Mouse (Mus musculus) colon, adult 2 months (tissue): Measurements from ENCODE around the gene Smtn. TPM values are rescaled to one million over a fixed set of nuclear protein-coding genes. Genes with fewer than 3 reads are reported as not detected.

Experiments
- polyA plus RNA-seq: library from polyadenylated mRNA; depleted of rRNA; stranded (reverse); fragments of >200 nt; gene quantifications from 2 replicates; pipeline ENCODE4 v1.2.3, GENCODE M21; 2012; rRNA removed

Gene Smtn
- polyA plus RNA-seq: 119 and 143 TPM in 2 replicates

DNA sequence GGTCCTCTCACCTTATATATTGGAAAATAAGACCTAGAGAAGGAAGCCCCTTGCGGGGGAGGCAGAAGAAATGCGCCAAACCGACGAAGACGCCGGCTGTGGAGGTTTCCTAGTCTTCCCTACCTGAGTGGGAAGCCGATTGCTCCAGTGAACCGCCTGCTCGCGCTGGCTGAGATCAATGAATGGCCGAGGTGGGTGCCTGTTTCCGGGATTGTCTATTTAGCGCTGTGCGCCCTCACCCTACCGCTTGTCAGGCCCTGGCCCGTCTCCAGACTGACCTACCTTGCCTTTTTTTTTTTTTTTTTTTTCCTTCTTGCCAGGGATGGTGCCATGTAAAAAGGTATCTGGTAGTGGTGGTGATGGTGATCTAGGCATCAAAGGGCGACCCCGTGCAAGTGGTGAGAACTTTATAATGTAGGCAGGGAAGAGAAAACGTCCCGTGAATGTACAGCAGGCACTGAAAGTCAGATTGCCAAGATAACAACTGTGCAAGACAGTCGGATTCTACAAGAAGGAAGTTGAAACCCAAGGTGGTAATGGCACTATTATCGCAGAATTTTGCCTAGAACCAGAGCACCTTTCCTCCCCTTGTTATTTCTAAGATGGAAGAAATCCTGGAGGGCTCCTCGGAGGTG is at the start of gene Smtn:
Gene Smtn, minus strand, starts transcription at position 162 of the 635 bp plus-strand sequence.

DNA sequence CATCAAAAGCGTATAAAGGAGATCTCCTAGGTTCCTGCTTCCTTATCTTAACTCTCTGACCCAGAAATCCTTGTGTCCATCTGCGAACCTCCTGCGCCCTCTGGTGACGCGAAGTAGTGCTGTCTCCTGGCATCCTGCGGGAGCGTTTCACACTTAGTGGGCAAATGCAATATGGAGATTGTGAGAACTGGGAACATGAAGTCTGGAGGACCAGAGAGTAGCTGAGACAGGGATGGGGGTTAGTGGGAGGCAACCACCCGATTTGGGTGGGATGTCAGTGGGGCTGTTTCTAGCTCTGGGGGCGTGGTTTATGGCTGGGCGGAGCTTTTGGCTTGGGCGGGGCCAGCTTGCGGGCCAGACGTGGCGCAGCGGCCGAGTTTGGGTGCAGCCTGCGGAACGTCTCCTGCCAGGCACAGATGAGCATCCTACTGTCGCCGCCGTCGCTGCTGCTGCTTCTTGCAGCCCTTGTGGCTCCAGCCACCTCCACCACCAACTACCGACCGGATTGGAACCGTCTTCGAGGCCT is 25.8 kb downstream of the Smtn start, which contains the start of gene Selenom:
Gene Selenom, plus strand, starts transcription at position 156 of the 526 bp plus-strand sequence.

DNA sequence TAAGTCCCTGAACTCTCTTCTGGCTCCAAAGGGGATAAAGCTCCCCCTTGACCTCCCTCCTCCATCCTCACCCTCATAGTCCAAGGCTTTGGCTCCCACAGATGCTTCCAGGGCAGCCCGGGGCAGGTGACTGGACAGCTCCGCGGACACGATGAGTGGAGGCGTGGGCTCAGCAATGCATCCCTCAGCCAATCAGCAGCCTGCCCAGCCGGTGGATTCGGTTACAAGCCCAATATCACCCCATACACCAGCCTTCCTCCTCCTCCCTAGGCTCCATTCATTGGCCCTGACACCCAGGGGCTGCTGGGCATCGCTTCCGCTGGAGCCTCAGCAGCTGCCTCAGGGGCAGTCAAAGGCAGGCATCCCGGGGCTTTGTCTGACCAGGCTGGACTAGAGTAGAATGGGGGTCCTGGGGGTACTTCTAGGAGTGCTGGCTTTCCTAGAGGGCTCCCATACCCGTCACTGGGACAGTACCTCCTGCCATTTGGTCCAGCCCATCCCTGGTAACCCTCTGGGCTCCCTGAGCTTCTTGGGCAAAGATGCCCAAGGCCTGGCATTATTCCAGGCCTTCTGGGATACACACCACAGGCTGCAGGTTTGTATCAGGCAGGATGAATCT is 52.4 kb downstream of the Smtn start, which contains the start of gene Pla2g3:
Gene Pla2g3, plus strand, starts transcription at position 333 of the 619 bp plus-strand sequence.

Other genes with a start within 250 kb of the Smtn start
- gene Pik3ip1, start 210.2 kb downstream of the Smtn start, polyA plus RNA-seq: 11.4 and 15.7 TPM in 2 replicates
- 185 and 197 TPM in 2 replicates for gene Limk2, start 131.4 kb downstream of the Smtn start, polyA plus RNA-seq
- gene Rnf185, start 88.2 kb downstream of the Smtn start, polyA plus RNA-seq: 21.5 and 28.0 TPM in 2 replicates
- gene Pla2g3, start 52.3 kb downstream of the Smtn start, polyA plus RNA-seq: 6.8 and 8.9 TPM in 2 replicates
- gene Inpp5j, start 35.8 kb downstream of the Smtn start, polyA plus RNA-seq: 108 and 115 TPM in 2 replicates
- 521 and 619 TPM in 2 replicates for gene Selenom, start 25.9 kb downstream of the Smtn start, polyA plus RNA-seq
- 5.3 and 6.9 TPM in 2 replicates for gene Morc2a, start 108.6 kb upstream of the Smtn start, polyA plus RNA-seq